Mouse (Mus musculus) heart, embryonic 11.5 days (tissue): ENCODE results near the gene Gsk3a. TPM values are rescaled to one million over a fixed set of nuclear protein-coding genes. Genes with fewer than 3 reads are reported as not detected.

Experiments used
- ATAC-seq: fragments of 200-750 bp; cut with Nextera tagmentation; replicated peaks from 2 replicates; pipeline ENCODE4 v1.8.0; 2017; ENCODE audit warnings: moderate library complexity; ENCODE audit not compliant: insufficient number of reproducible peaks, low FRiP score, low TSS enrichment
- H3K27ac ChIP-seq: fragments of 300-500 bp; sonication (generic); 2 replicates; pipeline ENCODE4 v1.5.1; 2014; ENCODE audit warnings: mild to moderate bottlenecking, low read depth, low read length
- H3K27me3 ChIP-seq: fragments of 300-500 bp; sonication (generic); 2 replicates; pipeline ENCODE4 v1.6.1; 2014; ENCODE audit warnings: mild to moderate bottlenecking, low read length, mixed read lengths; ENCODE audit not compliant: control insufficient read depth, insufficient read depth
- H3K36me3 ChIP-seq: fragments of 300-500 bp; sonication (generic); 2 replicates; pipeline ENCODE4 v1.6.1; 2014; ENCODE audit warnings: mild to moderate bottlenecking, low read length, moderate library complexity, mixed read lengths; ENCODE audit not compliant: control insufficient read depth, insufficient read depth
- H3K4me1 ChIP-seq: fragments of 300-500 bp; sonication (generic); 2 replicates; pipeline ENCODE4 v1.6.1; 2014; ENCODE audit warnings: low read length; ENCODE audit not compliant: control insufficient read depth, insufficient read depth
- H3K4me2 ChIP-seq: fragments of 300-500 bp; sonication (generic); 2 replicates; pipeline ENCODE4 v1.6.1; 2014; ENCODE audit warnings: mild to moderate bottlenecking, moderate library complexity
- H3K4me3 ChIP-seq: fragments of 300-500 bp; sonication (generic); 2 replicates; pipeline ENCODE4 v1.5.1; 2014; ENCODE audit warnings: low read depth, low read length
- H3K9ac ChIP-seq: fragments of 300-500 bp; sonication (generic); 2 replicates; pipeline ENCODE4 v1.6.1; 2014; ENCODE audit warnings: mild to moderate bottlenecking, low read depth, low read length, moderate library complexity
- H3K9me3 ChIP-seq: fragments of 300-500 bp; sonication (generic); replicated peaks from 2 replicates; pipeline ENCODE4 v1.6.1; 2016; ENCODE audit warnings: low read length; ENCODE audit not compliant: control insufficient read depth
- WGBS: fragments of 180-500 bp; shearing (Covaris S2); extraction: QIAGEN DNeasy Blood & Tissue Kit; methylation state at CpG from one replicate; pipeline ENCODE4 v1.1.7; 2014; ENCODE audit not compliant: insufficient replicate concordance; 5-methylcytosine and 5-hydroxymethylcytosine counted together
- polyA plus RNA-seq: library from polyadenylated mRNA; unstranded; fragments of >200 nt; fragmentation: Nextera tagmentation; extraction: Ambion mirVana; gene quantifications from 2 replicates; pipeline ENCODE4 v1.2.1, GENCODE M21; 2014

The Gsk3a gene
- polyA plus RNA-seq, 1 experiment from 2014 or later, result 11.6 TPM

DNA sequence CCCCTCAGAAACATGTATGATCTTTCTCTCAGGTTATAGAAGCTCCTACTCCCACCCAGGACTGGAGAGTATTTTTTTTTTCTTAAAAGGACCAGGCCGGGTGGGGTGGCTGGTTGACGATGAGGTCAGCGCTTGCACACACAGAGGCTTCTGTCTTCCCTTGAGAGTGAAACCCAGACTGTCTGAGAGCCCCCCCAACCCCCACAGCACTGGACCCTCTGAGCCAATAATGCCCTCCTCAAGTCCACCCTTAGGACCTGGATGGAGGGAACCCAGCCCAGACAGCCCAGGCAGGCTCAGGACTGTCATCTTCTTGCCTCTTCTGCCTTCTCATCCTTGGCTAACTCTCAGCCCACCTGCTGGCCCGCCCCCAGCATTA lies 9.1 kb upstream of the Gsk3a start:
- H3K27ac ChIP-seq, result peak overlapping the region; percentile 99
- H3K4me1 ChIP-seq, result peaks cover 36% of the 10 kb centered on the region
- H3K9ac ChIP-seq, result peak overlapping the region; percentile 99
- no peak for ATAC-seq
- peak overlapping the region; percentile 98 for H3K4me2 ChIP-seq
- peaks cover 22% of the 10 kb centered on the region for H3K36me3 ChIP-seq
- 46% methylated on average over 4 of the region's 4 CpGs for WGBS
- H3K4me3 ChIP-seq, result peak overlapping the region; percentile 80
- no peaks in the 10 kb centered on the region for H3K27me3 ChIP-seq
- H3K9me3 ChIP-seq, result no peaks in the 10 kb centered on the region

DNA sequence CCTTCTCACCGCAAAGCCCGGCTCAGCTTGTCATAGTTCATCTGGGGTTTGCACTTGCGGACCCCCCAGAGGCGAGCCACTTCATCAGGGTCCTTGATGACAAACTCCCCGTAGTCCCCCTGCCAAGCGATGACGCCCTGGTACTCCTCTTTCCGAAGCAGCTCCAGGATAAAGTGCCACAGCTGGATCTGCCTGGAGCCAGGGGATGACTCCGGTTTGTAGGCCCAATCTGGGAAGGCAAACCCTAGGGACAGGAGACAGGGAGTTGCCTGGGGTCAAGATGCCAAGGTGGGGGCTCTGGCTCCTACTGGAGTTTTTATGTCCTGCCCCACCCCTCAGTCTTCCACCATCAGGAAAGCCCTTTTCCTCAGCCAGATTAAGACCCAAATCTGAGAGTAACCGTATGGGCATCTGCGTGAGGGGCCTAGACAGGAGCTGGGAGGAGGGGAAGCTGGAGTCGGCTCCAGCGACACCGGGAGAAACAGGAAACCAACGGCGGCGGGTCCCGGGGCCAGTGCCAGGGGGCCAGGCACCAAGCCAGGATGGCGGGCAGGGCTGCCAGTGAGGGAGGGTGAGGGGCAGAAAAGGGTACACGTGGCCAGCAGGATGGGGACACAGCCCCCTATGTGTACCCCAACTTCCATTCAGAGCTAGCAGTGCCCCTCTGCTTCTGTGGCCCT lies 8.6 kb upstream of the Gsk3a start:
- 61% methylated on average over 20 of the region's 20 CpGs for WGBS
- Histone ChIP-seq H3K4me2 (peak overlapping the region; percentile 98), H3K27me3 (no peaks in the 10 kb centered on the region), H3K36me3 (peaks cover 22% of the 10 kb centered on the region), H3K9me3 (no peaks in the 10 kb centered on the region), H3K9ac (peak overlapping the region; percentile 99), H3K27ac (peak overlapping the region; percentile 99), H3K4me3 (peak overlapping the region; percentile 80), H3K4me1 (peaks cover 34% of the 10 kb centered on the region)
- ATAC-seq, result no peak

DNA sequence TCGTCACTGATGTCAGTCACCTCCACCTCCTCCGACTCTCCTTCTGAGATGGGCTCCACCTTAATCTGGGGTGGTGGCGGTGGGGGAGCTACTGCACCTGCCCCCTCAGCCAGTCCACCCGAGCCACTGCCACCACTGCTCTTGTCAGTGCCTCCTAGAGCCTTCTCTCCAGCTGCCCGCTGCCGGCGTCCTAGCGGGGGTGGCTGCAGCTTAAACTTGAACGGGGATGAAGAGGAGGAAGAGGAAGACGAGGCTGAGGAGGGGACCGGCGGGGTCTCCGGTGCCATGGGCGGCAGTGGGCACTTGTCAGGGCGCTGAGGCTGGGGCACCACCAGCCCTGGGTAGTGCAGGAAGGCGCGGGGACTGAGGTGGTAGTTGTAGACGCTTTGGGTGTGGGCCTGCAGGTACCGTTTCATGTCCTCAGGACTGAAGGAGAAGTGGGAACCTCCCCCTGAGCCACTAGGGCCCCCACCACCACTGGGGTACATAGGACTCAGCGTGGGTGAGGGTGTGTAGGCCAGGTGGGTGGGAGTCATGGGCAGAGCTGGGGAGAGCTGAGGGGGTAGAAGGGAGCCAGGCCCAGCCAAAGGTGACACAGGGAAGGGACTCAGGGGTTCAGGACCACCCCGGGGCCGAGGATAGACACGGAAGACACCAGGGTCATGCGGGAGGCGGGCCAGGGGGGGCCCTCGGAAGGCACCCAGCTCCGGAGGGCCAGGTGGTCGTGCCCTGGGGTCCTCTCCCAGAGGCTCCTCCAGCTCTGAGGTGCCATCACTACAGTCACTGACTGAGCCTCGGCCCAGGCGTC lies 7.1 kb upstream of the Gsk3a start:
- H3K4me3 ChIP-seq, result no peak overlapping the region

DNA sequence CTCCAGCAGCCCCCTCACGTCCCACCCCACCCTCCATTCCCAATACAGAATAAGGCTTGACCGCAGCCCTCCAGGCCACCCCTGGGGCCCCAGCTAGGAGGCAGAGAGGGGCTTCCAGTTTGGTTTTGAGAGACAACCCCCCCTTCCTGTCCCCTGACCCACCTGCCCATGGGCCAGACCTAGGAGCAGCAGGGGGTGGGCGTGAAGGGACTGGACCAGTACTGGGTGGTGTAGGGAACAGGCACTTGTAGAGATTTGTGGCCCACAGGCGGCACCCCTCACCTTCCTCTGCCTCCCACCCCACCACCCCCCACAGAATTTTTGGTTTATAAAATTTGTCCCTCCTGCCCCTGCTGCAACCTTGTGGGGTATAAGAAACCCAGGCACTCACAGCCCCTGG lies 5.7 kb upstream of the Gsk3a start:
- Histone ChIP-seq H3K9ac (no peak overlapping the region), H3K4me3 (no peak overlapping the region), H3K36me3 (peaks cover 22% of the 10 kb centered on the region), H3K4me2 (no peak overlapping the region), H3K9me3 (no peaks in the 10 kb centered on the region), H3K27ac (no peak overlapping the region), H3K27me3 (no peaks in the 10 kb centered on the region), H3K4me1 (peaks cover 35% of the 10 kb centered on the region)
- WGBS, result 90% methylated on average over 4 of the region's 4 CpGs
- ATAC-seq, result no peak

More for the DNA sequence above, 7.1 kb upstream of the Gsk3a start:
- Histone ChIP-seq H3K4me1 (peaks cover 33% of the 10 kb centered on the region), H3K27me3 (no peaks in the 10 kb centered on the region), H3K27ac (no peak overlapping the region), H3K36me3 (peaks cover 22% of the 10 kb centered on the region), H3K4me2 (no peak overlapping the region; the same call in 1 of the 2 replicates), H3K9ac (0 out of 2 replicates have a peak overlapping the region, but pooled peaks have one; percentile 10), H3K9me3 (no peaks in the 10 kb centered on the region)
- 88% methylated on average over 30 of the region's 30 CpGs for WGBS
- ATAC-seq, result no peak

DNA sequence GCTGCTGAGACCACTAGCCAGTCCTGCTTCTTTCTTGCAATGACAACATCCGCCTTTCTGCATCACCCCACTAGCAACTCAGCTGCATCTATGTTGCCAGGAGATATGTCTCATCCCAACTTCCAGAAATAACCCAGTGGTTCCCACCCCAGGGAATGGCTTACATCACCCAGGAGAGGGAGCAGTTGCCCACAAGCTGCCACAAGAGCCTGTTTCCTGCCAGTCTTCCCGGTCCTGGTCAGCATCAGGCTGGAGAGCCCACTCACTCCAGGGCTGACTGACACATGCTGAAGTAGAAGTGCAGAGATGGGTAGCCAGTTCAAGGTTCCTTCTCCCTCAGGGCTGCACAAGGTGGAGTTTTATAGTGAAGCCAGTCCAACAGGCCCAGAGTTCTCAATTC lies 3.4 kb upstream of the Gsk3a start:
- Histone ChIP-seq H3K27me3 (no peaks in the 10 kb centered on the region), H3K27ac (peak overlapping the region; percentile 42), H3K9me3 (no peaks in the 10 kb centered on the region), H3K36me3 (peaks cover 22% of the 10 kb centered on the region), H3K4me1 (peaks cover 22% of the 10 kb centered on the region), H3K4me3 (no peak overlapping the region), H3K4me2 (no peak overlapping the region), H3K9ac (peak overlapping the region; percentile 30; the same call in 1 of the 2 replicates)
- ATAC-seq, result no peak
- 28% methylated on average over 2 of the region's 2 CpGs for WGBS

DNA sequence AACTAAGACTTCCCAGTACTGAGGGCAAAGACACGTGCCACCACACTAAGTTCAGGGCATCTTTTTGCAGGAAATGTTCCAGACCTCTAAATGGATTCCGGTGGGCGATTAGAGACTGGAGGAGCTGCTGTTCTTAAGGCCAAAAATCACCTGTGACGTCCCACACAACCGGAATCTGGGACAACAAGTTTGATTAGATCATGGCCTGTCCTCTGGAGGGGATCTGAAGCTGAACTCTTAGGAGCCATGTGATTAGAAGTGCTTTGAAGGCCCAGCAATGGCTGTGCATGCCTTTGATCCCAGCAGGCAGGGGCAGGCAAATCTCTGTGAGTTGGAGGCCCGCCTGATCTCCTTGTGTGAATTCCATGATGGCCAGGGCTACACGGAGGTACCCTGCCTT lies 3.0 kb upstream of the Gsk3a start:
- peaks cover 19% of the 10 kb centered on the region for H3K36me3 ChIP-seq

DNA sequence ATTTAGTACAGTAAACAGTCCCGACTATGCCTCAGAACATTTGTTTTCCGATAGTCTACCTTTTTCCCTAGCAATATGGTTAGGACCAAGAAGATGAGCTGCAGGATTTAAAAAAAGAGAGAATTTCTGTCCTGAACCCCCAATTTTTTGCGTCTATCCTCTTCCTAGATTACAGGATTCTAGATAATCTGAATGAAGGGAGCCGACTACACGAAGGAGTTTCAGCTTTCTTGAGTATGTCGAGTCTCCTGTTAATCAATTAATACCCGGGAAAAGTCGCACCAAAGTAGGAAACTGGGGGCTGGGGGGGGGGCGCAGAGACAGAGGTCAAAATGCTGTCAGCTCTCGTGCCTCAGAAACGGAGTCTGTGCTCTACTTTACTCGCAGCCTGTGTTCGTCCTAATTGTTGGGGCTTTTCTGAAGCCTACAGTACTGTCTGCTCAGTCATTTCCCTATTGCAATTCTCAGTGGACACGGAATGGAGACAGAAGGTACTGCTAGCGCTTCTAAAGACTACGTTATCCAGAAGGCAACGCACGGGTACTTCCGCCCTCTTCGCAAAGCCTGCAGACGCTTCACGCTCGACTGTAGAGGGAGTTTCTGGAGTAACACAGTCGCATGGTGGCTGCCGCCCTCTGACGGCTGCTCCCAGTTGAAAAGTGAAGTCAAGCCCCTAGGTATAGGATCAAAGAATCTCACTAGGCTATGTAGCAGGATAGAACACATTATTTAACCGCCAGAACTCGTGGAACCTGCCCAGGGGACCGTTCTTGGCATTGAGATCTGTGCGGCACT lies 1.4 kb upstream of the Gsk3a start:
- H3K9me3 ChIP-seq, result no peaks in the 10 kb centered on the region
- H3K4me2 ChIP-seq, result peak overlapping the region; percentile 75
- H3K4me1 ChIP-seq, result peaks cover 17% of the 10 kb centered on the region
- ATAC-seq, result peak; percentile 32
- H3K4me3 ChIP-seq, result peak overlapping the region; percentile 83
- no peaks in the 10 kb centered on the region for H3K27me3 ChIP-seq
- H3K9ac ChIP-seq, result peak overlapping the region; percentile 47
- H3K27ac ChIP-seq, result peak overlapping the region; percentile 74
- peaks cover 15% of the 10 kb centered on the region for H3K36me3 ChIP-seq
- WGBS, result 3% methylated on average over 30 of the region's 30 CpGs

More for the DNA sequence above, 3.0 kb upstream of the Gsk3a start:
- Histone ChIP-seq H3K27ac (peak overlapping the region; percentile 42), H3K9me3 (no peaks in the 10 kb centered on the region), H3K9ac (no peak overlapping the region), H3K4me1 (peaks cover 21% of the 10 kb centered on the region), H3K4me3 (no peak overlapping the region), H3K4me2 (no peak overlapping the region), H3K27me3 (no peaks in the 10 kb centered on the region)
- WGBS, result 57% methylated on average over 7 of the region's 7 CpGs
- ATAC-seq, result no peak

DNA sequence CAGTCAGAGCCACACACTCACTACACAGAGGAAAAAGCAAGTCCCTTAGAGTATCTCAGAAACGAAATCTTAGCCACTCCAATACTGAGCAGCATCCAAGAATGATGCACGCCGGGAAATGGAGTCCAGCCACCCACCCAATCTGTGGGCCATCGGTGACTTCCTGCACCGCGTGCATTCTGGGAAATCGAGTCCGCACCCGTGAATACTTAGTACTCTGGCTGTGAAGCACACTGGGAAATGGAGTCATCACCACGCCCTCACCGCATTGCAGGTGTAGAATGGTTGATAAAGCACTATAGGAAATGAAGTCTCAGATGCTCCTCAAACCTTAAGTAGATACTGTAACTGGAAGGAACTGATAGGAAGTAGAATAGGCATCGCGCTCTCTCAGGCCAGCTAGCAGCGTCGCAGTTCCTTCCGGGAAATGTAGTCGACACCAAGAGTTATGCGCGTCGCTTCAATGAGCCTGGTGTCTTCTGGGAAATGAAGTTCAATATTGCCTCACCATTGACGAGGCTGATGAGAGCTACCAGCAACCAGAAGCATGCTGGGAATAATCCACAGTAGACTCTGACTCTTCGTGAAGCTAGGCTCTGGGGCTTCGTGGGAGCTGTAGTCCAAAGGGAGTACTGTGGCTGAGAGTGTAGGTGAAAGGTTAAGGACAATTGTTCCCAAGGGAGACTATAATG lies 510 bp upstream of the Gsk3a start:
- WGBS, result under 1% methylated on average over 23 of the region's 23 CpGs
- ATAC-seq, result peak; percentile 88

More for the DNA sequence above, 510 bp upstream of the Gsk3a start:
- peak overlapping the region; percentile 75 for H3K4me2 ChIP-seq
- peak overlapping the region; percentile 74 for H3K27ac ChIP-seq
- no peaks in the 10 kb centered on the region for H3K27me3 ChIP-seq
- peak overlapping the region; percentile 83 for H3K4me3 ChIP-seq
- peak overlapping the region; percentile 97 for H3K9ac ChIP-seq
- H3K4me1 ChIP-seq, result peaks cover 17% of the 10 kb centered on the region
- H3K36me3 ChIP-seq, result peaks cover 12% of the 10 kb centered on the region
- H3K9me3 ChIP-seq, result no peaks in the 10 kb centered on the region
